In genomic region chr8:84707267-84707883, GRCm38 (mm10) we compare ENCODE assay signal across 8 mouse cellular contexts. TPM values are rescaled to one million over a fixed set of nuclear protein-coding genes. Genes with fewer than 3 reads are reported as not detected.
DNase-seq lines count a peak whose midpoint lies in the region; ATAC-seq and TF ChIP-seq lines count a peak whose summit lies in the region.

No protein-coding gene starts in this region.

- H3K4me3 ChIP-seq in brown adipose tissue, adult 24 weeks (ENCODE audit: insufficient read depth, low read depth, low read length) = peak overlapping the region; percentile 46
- peak overlapping the region; percentile 32 for H3K4me3 ChIP-seq in heart, embryonic 16.5 days (ENCODE audit: low read length)
- H3K4me3 ChIP-seq in liver, embryonic 12.5 days = peak overlapping the region; percentile 58
- H3K4me3 ChIP-seq in midbrain, postnatal 0 days (ENCODE audit: low read depth, low read length) = no peak overlapping the region

- no peak for TF ChIP-seq CTCF in midbrain, postnatal 0 days (IDR thresholded peaks at IDR 0.05)

- H3K27ac ChIP-seq in brown adipose tissue, adult 24 weeks (replicated peaks; ENCODE audit: low read depth, low read length) = peak overlapping the region; percentile 70
- H3K27ac ChIP-seq in heart, embryonic 16.5 days (ENCODE audit: low read length) = peak overlapping the region; percentile 83
- H3K27ac ChIP-seq in liver, embryonic 12.5 days = peak overlapping the region; percentile 83
- peak overlapping the region; percentile 70 for H3K27ac ChIP-seq in midbrain, postnatal 0 days (ENCODE audit: low read depth, low read length)

- 0 out of 2 replicates have a peak, but pooled peaks have one; percentile 3 for ATAC-seq in heart, embryonic 16.5 days (replicated peaks; ENCODE audit: extremely low read depth, insufficient read depth, low FRiP score)
- peak; percentile 44 for ATAC-seq in liver, embryonic 12.5 days
- ATAC-seq in midbrain, postnatal 0 days (ENCODE audit: low FRiP score) = no peak
- no peak for ATAC-seq in activated CD4-positive, CD25-positive, alpha-beta regulatory T cell, adult 4 months

- peak; percentile 98 for DNase-seq in heart, adult 11 months
- DNase-seq in heart, adult 8-10 months (ENCODE audit: low spot score) = no peak
- DNase-seq in midbrain, postnatal 0 days (ENCODE audit: low spot score) = no peak
- DNase-seq in thymus, postnatal 4 days = peak; percentile 67

- H3K4me1 ChIP-seq in brown adipose tissue, adult 24 weeks (ENCODE audit: control insufficient read depth, insufficient read depth, insufficient read length, low read length) = peaks cover 21% of the 10 kb centered on the region
- H3K4me1 ChIP-seq in heart, embryonic 16.5 days (ENCODE audit: control insufficient read depth, insufficient read depth, low read length) = peaks cover 33% of the 10 kb centered on the region
- peaks cover 75% of the 10 kb centered on the region for H3K4me1 ChIP-seq in liver, embryonic 12.5 days
- no peaks in the 10 kb centered on the region for H3K4me1 ChIP-seq in midbrain, postnatal 0 days (ENCODE audit: insufficient read depth, low read length)

- no peaks in the 10 kb centered on the region for H3K9me3 ChIP-seq in heart, embryonic 16.5 days (replicated peaks; ENCODE audit: control insufficient read depth, low read length)
- H3K9me3 ChIP-seq in liver, embryonic 12.5 days (replicated peaks) = no peaks in the 10 kb centered on the region
- no peaks in the 10 kb centered on the region for H3K9me3 ChIP-seq in midbrain, postnatal 0 days (ENCODE audit: low read length)

- H3K27me3 ChIP-seq in heart, embryonic 16.5 days (ENCODE audit: control insufficient read depth, insufficient read depth, low read length) = peaks cover 41% of the 10 kb centered on the region
- peaks cover 47% of the 10 kb centered on the region for H3K27me3 ChIP-seq in liver, embryonic 12.5 days (replicated peaks)
- peaks cover 44% of the 10 kb centered on the region for H3K27me3 ChIP-seq in midbrain, postnatal 0 days (ENCODE audit: insufficient read depth, low read length)

- 0 out of 2 replicates have a peak, but pooled peaks cover 3% of the 10 kb centered on the region for H3K36me3 ChIP-seq in heart, embryonic 16.5 days (ENCODE audit: control insufficient read depth, insufficient read depth)
- peaks cover 21% of the 10 kb centered on the region for H3K36me3 ChIP-seq in liver, embryonic 12.5 days
- H3K36me3 ChIP-seq in midbrain, postnatal 0 days (ENCODE audit: insufficient read depth, low read length) = no peaks in the 10 kb centered on the region

- WGBS in heart, embryonic 16.5 days = 17% methylated on average over 22 of the region's 22 CpGs
- under 1% methylated on average over 22 of the region's 22 CpGs for WGBS in liver, embryonic 12.5 days (ENCODE audit: insufficient replicate concordance)
- WGBS in midbrain, postnatal 0 days = 6% methylated on average over 21 of the region's 22 CpGs

- H3K4me2 ChIP-seq in heart, embryonic 16.5 days (ENCODE audit: low read depth, low read length) = peak overlapping the region; percentile 50
- peak overlapping the region; percentile 96 for H3K4me2 ChIP-seq in liver, embryonic 12.5 days
- peak overlapping the region; percentile 32 for H3K4me2 ChIP-seq in midbrain, postnatal 0 days (ENCODE audit: low read depth, low read length, poor library complexity, severe bottlenecking)

- peak overlapping the region; percentile 53 for H3K9ac ChIP-seq in heart, embryonic 16.5 days (ENCODE audit: low read length)
- peak overlapping the region; percentile 80 for H3K9ac ChIP-seq in liver, embryonic 12.5 days
- H3K9ac ChIP-seq in midbrain, postnatal 0 days (replicated peaks; ENCODE audit: low read length, poor library complexity, severe bottlenecking) = peak overlapping the region; percentile 42

RNA-seq across cellular contexts. Expression of gene Lyl1, which starts 6.1 kb away (rescaled TPM):
- total RNA-seq in heart, adult 8-10 months (2022) = 1 to 10 TPM; 3.5 to 4.8 (median 4.3) TPM
- polyA plus RNA-seq in brown adipose tissue, adult 24 weeks (2012; ENCODE audit: insufficient read depth, insufficient read length, missing spikeins) = 2.9 and 3.1 TPM in 2 replicates
- 10.2 and 12.0 TPM in 2 replicates for polyA plus RNA-seq in heart, embryonic 16.5 days (2015; fragmentation: Nextera tagmentation; extraction: Ambion mirVana)
- polyA plus RNA-seq in liver, embryonic 12.5 days (2016; fragmentation: Nextera tagmentation; extraction: Ambion mirVana) = 82.3 and 83.1 TPM in 2 replicates
- 4.6 and 4.8 TPM in 2 replicates for total RNA-seq in midbrain, postnatal 0 days (2014; rRNA removed)
- polyA plus RNA-seq in midbrain, postnatal 0 days (2015; fragmentation: Nextera tagmentation; extraction: Ambion mirVana) = 2.0 and 2.8 TPM in 2 replicates
- polyA plus RNA-seq in activated CD4-positive, CD25-positive, alpha-beta regulatory T cell, adult 4 months (2017; shearing (Covaris generic)) = 1 to 10 TPM in 1 of 2 experiments, under 1 TPM in 1; 0.85 to 1.2 TPM

RNA-seq across cellular contexts. Expression of gene G430095P16Rik, which starts 15.4 kb away (rescaled TPM):
- under 1 TPM in 1 of 4 experiments, not detected in 3; 0.66 TPM for total RNA-seq in heart, adult 8-10 months (2022)
- 1.9 TPM in 1 of 2 replicates, not detected in the other for polyA plus RNA-seq in brown adipose tissue, adult 24 weeks (2012; ENCODE audit: insufficient read depth, insufficient read length, missing spikeins)
- 3.1 and 4.7 TPM in 2 replicates for polyA plus RNA-seq in heart, embryonic 16.5 days (2015; fragmentation: Nextera tagmentation; extraction: Ambion mirVana)
- polyA plus RNA-seq in liver, embryonic 12.5 days (2016; fragmentation: Nextera tagmentation; extraction: Ambion mirVana) = 11.0 and 12.0 TPM in 2 replicates
- not detected in 2 replicates for total RNA-seq in midbrain, postnatal 0 days (2014; rRNA removed)
- polyA plus RNA-seq in midbrain, postnatal 0 days (2015; fragmentation: Nextera tagmentation; extraction: Ambion mirVana) = 0.39 and 0.71 TPM in 2 replicates
- 10 to 100 TPM; 20.2 to 37.5 TPM for polyA plus RNA-seq in activated CD4-positive, CD25-positive, alpha-beta regulatory T cell, adult 4 months (2017; shearing (Covaris generic))

RNA-seq across cellular contexts. Expression of gene Nacc1, which starts 19.7 kb away (rescaled TPM):
- total RNA-seq in heart, adult 8-10 months (2022) = 10 to 100 TPM; 26.7 to 36.0 (median 33.4) TPM
- polyA plus RNA-seq in brown adipose tissue, adult 24 weeks (2012; ENCODE audit: insufficient read depth, insufficient read length, missing spikeins) = 19.0 and 22.9 TPM in 2 replicates
- polyA plus RNA-seq in heart, embryonic 16.5 days (2015; fragmentation: Nextera tagmentation; extraction: Ambion mirVana) = 11.7 and 14.4 TPM in 2 replicates
- polyA plus RNA-seq in liver, embryonic 12.5 days (2016; fragmentation: Nextera tagmentation; extraction: Ambion mirVana) = 12.5 and 12.9 TPM in 2 replicates
- 87.2 and 102 TPM in 2 replicates for total RNA-seq in midbrain, postnatal 0 days (2014; rRNA removed)
- 13.7 and 13.8 TPM in 2 replicates for polyA plus RNA-seq in midbrain, postnatal 0 days (2015; fragmentation: Nextera tagmentation; extraction: Ambion mirVana)
- 10 to 100 TPM in 1 of 2 experiments, 1 to 10 TPM in 1; 9.4 to 12.5 TPM for polyA plus RNA-seq in activated CD4-positive, CD25-positive, alpha-beta regulatory T cell, adult 4 months (2017; shearing (Covaris generic))

RNA-seq across cellular contexts. Expression of gene Trmt1, which starts 21.3 kb away (rescaled TPM):
- 10 to 100 TPM; 30.9 to 41.7 (median 38.5) TPM for total RNA-seq in heart, adult 8-10 months (2022)
- 25.1 and 33.4 TPM in 2 replicates for polyA plus RNA-seq in brown adipose tissue, adult 24 weeks (2012; ENCODE audit: insufficient read depth, insufficient read length, missing spikeins)
- polyA plus RNA-seq in heart, embryonic 16.5 days (2015; fragmentation: Nextera tagmentation; extraction: Ambion mirVana) = 43.2 and 46.7 TPM in 2 replicates
- 57.3 and 62.0 TPM in 2 replicates for polyA plus RNA-seq in liver, embryonic 12.5 days (2016; fragmentation: Nextera tagmentation; extraction: Ambion mirVana)
- 88.5 and 99.5 TPM in 2 replicates for total RNA-seq in midbrain, postnatal 0 days (2014; rRNA removed)
- polyA plus RNA-seq in midbrain, postnatal 0 days (2015; fragmentation: Nextera tagmentation; extraction: Ambion mirVana) = 74.2 and 75.0 TPM in 2 replicates
- 10 to 100 TPM; 32.6 to 49.8 TPM for polyA plus RNA-seq in activated CD4-positive, CD25-positive, alpha-beta regulatory T cell, adult 4 months (2017; shearing (Covaris generic))

RNA-seq across cellular contexts. Expression of gene Ier2, which starts 44.7 kb away (rescaled TPM):
- total RNA-seq in heart, adult 8-10 months (2022) = 10 to 100 TPM; 12.8 to 26.9 (median 17.4) TPM
- polyA plus RNA-seq in brown adipose tissue, adult 24 weeks (2012; ENCODE audit: insufficient read depth, insufficient read length, missing spikeins) = 17.2 and 62.3 TPM in 2 replicates
- 43.0 and 43.3 TPM in 2 replicates for polyA plus RNA-seq in heart, embryonic 16.5 days (2015; fragmentation: Nextera tagmentation; extraction: Ambion mirVana)
- polyA plus RNA-seq in liver, embryonic 12.5 days (2016; fragmentation: Nextera tagmentation; extraction: Ambion mirVana) = 36.4 and 37.4 TPM in 2 replicates
- 3.9 and 4.3 TPM in 2 replicates for total RNA-seq in midbrain, postnatal 0 days (2014; rRNA removed)
- 12.8 and 14.7 TPM in 2 replicates for polyA plus RNA-seq in midbrain, postnatal 0 days (2015; fragmentation: Nextera tagmentation; extraction: Ambion mirVana)
- 10 to 100 TPM; 54.7 to 56.1 TPM for polyA plus RNA-seq in activated CD4-positive, CD25-positive, alpha-beta regulatory T cell, adult 4 months (2017; shearing (Covaris generic))

Comparison
In these comparisons a context has a peak if more than half of its experiments do, and no peak if none do; other contexts are left out.
1. DNase-seq: peak in heart, adult 11 months (single experiment) and thymus, postnatal 4 days (single experiment); none in heart, adult 8-10 months (single experiment) and midbrain, postnatal 0 days (single experiment).
2. ATAC-seq: peak in heart, embryonic 16.5 days (single experiment) and liver, embryonic 12.5 days (single experiment); none in midbrain, postnatal 0 days (single experiment) and activated CD4-positive, CD25-positive, alpha-beta regulatory T cell, adult 4 months (single experiment).
3. H3K4me2 ChIP-seq: peak in every context shown above with its lines; median percentile 96 in liver, embryonic 12.5 days; 50 in heart, embryonic 16.5 days; 32 in midbrain, postnatal 0 days.
4. Peak in every context shown above with its lines, with median percentiles within 50 percentile points of each other: H3K27ac ChIP-seq and H3K9ac ChIP-seq.